Mouse (Mus musculus): ENCODE results near the gene Prkab2.

GRCm38 (mm10) chr3:97642001-97642400 is 16.0 kb upstream of the Prkab2 start:
- no peak for TF ChIP-seq CTCF (IDR thresholded peaks at IDR 0.05; ENCODE audit: low read depth, low read length)
- TF ChIP-seq TAL1 (conservative IDR thresholded peaks at IDR 0.05; ENCODE audit: low read depth, low read length), result no peak
- no peak for TF ChIP-seq POLR2AphosphoS5 (IDR thresholded peaks at IDR 0.05; ENCODE audit: insufficient replicate concordance, low read depth, low read length)
- TF ChIP-seq GATA2 (IDR thresholded peaks at IDR 0.05; ENCODE audit: borderline replicate concordance, low read depth, low read length), result no peak
- no peak for TF ChIP-seq GATA1 (IDR thresholded peaks at IDR 0.05; ENCODE audit: borderline replicate concordance, low read length)
